Comparison of ENCODE assay signal across 22 mouse cellular contexts in genomic region chr4:102900166-102900565, GRCm38 (mm10).
DNase-seq lines count a peak whose midpoint lies in the region; ATAC-seq and TF ChIP-seq lines count a peak whose summit lies in the region.
"Had no signal": no experiment of that assay in that cellular context is flagged by ENCODE, and none has a peak within 500 bp of the region (broad histone marks: within the 10 kb centered on the region; RNA-seq: fewer than 3 reads in every experiment).

No protein-coding gene starts in this region.

- H3K4me2 ChIP-seq in lung, postnatal 0 days (replicated peaks; ENCODE audit: low read depth, low read length), result no peak overlapping the region
- H3K4me2 ChIP-seq in forebrain, postnatal 0 days (ENCODE audit: low read depth), result no peak overlapping the region
- H3K4me2 ChIP-seq: forebrain, embryonic 13.5 days; heart, embryonic 11.5 days; hindbrain, embryonic 12.5 days; hindbrain, embryonic 15.5 days had no signal

- no peak for TF ChIP-seq CTCF in lung, postnatal 0 days (IDR thresholded peaks at IDR 0.05)
- no peak for TF ChIP-seq CTCF in layer of hippocampus, adult 2 months (conservative IDR thresholded peaks at IDR 0.05)
- TF ChIP-seq CTCF in forebrain, postnatal 0 days (IDR thresholded peaks at IDR 0.05; ENCODE audit: low read depth), result no peak

- no peak overlapping the region for H3K9ac ChIP-seq in lung, postnatal 0 days (replicated peaks; ENCODE audit: low read depth)
- no peak overlapping the region for H3K9ac ChIP-seq in forebrain, postnatal 0 days
- H3K9ac ChIP-seq: forebrain, embryonic 13.5 days; hindbrain, embryonic 12.5 days; hindbrain, embryonic 15.5 days had no signal

- no peaks in the 10 kb centered on the region for H3K27me3 ChIP-seq in lung, postnatal 0 days (replicated peaks; ENCODE audit: insufficient read depth, low read length)
- H3K27me3 ChIP-seq in forebrain, postnatal 0 days (ENCODE audit: insufficient read depth, low read length), result no peaks in the 10 kb centered on the region
- H3K27me3 ChIP-seq: CH12.LX; forebrain, embryonic 13.5 days; hindbrain, embryonic 12.5 days; hindbrain, embryonic 15.5 days; Patski had no signal

- 0 out of 2 replicates have a peak overlapping the region, but pooled peaks have one; percentile 59 for H3K27ac ChIP-seq in lung, postnatal 0 days (ENCODE audit: low read length)
- no peak overlapping the region for H3K27ac ChIP-seq in layer of hippocampus, adult 2 months
- no peak overlapping the region for H3K27ac ChIP-seq in forebrain, postnatal 0 days (ENCODE audit: low read depth, low read length)
- H3K27ac ChIP-seq: forebrain, embryonic 10.5 days; forebrain, embryonic 13.5 days; hindbrain, embryonic 12.5 days; hindbrain, embryonic 15.5 days had no signal

- no peak for DNase-seq in lung, postnatal 0 days (ENCODE audit: low spot score)
- DNase-seq in lung, postnatal 4 days, result no peak
- peak; percentile 65 for DNase-seq in thymus, postnatal 0 days (ENCODE audit: low spot score)
- DNase-seq in thymus, postnatal 25 days, result peak; percentile 26
- DNase-seq in layer of hippocampus, adult 2 months (ENCODE audit: low spot score in 2 of 2), result no peak
- no peak for DNase-seq in forebrain, postnatal 0 days
- DNase-seq: adrenal gland, postnatal 10 days; adrenal gland, postnatal 36 days; B cell, adult 2 months; cerebellum, adult 18-20 months; cerebellum, adult 9-10 months; cerebellum, postnatal 14 days; gastrocnemius, postnatal 25 days had no signal

- no peaks in the 10 kb centered on the region for H3K36me3 ChIP-seq in lung, postnatal 0 days (ENCODE audit: insufficient read depth, low read length)
- peaks cover 11% of the 10 kb centered on the region for H3K36me3 ChIP-seq in forebrain, postnatal 0 days (ENCODE audit: insufficient read depth)
- H3K36me3 ChIP-seq: forebrain, embryonic 10.5 days; G1E had no signal

- WGBS in lung, postnatal 0 days, result 70% methylated on average over 6 of the region's 6 CpGs
- WGBS in forebrain, postnatal 0 days, result 89% methylated on average over 6 of the region's 6 CpGs

- no peak; the same call in 1 of the 2 replicates for TF ChIP-seq EP300 in lung, postnatal 0 days (IDR thresholded peaks at IDR 0.05)

- ATAC-seq in lung, postnatal 0 days, result peak; percentile 44; the same call in 1 of the 2 replicates
- ATAC-seq in forebrain, postnatal 0 days, result no peak
- ATAC-seq: forebrain, embryonic 13.5 days; forebrain, embryonic 16.5 days; Patski had no signal

- H3K9me3 ChIP-seq in lung, postnatal 0 days (ENCODE audit: low read length), result no peaks in the 10 kb centered on the region
- H3K9me3 ChIP-seq in forebrain, postnatal 0 days (ENCODE audit: low read length), result no peaks in the 10 kb centered on the region

- H3K4me1 ChIP-seq in lung, postnatal 0 days (ENCODE audit: insufficient read depth, low read depth, low read length), result no peaks in the 10 kb centered on the region
- no peaks in the 10 kb centered on the region for H3K4me1 ChIP-seq in forebrain, postnatal 0 days (ENCODE audit: insufficient read depth)
- H3K4me1 ChIP-seq: forebrain, embryonic 10.5 days; forebrain, embryonic 13.5 days; hindbrain, embryonic 12.5 days; hindbrain, embryonic 15.5 days had no signal

- H3K4me3 ChIP-seq in lung, postnatal 0 days (ENCODE audit: low read depth, low read length), result no peak overlapping the region
- no peak overlapping the region for H3K4me3 ChIP-seq in layer of hippocampus, adult 2 months
- H3K4me3 ChIP-seq in forebrain, postnatal 0 days (ENCODE audit: low read depth, low read length), result no peak overlapping the region
- H3K4me3 ChIP-seq: forebrain, embryonic 10.5 days; forebrain, embryonic 13.5 days; hindbrain, embryonic 12.5 days; hindbrain, embryonic 15.5 days had no signal

Comparison
In these comparisons a context has a peak if more than half of its experiments do, and no peak if none do; other contexts are left out.
1. DNase-seq: peak in thymus, postnatal 0 days (single experiment) and thymus, postnatal 25 days (single experiment); none in lung, postnatal 0 days (single experiment), lung, postnatal 4 days (0 of 2), layer of hippocampus, adult 2 months (0 of 2) and forebrain, postnatal 0 days (single experiment).